ENCODE assay signal across 8 mouse cellular contexts in genomic region chr15:84891658-84892057, GRCm38 (mm10). TPM values are rescaled to one million over a fixed set of nuclear protein-coding genes. Genes with fewer than 3 reads are reported as not detected.
DNase-seq lines count a peak whose midpoint lies in the region; ATAC-seq and TF ChIP-seq lines count a peak whose summit lies in the region.

No protein-coding gene starts in this region.

- no peak overlapping the region for H3K9ac ChIP-seq in lung, postnatal 0 days (replicated peaks; ENCODE audit: low read depth)

- H3K4me3 ChIP-seq in lung, postnatal 0 days (ENCODE audit: low read depth, low read length): no peak overlapping the region

- H3K4me2 ChIP-seq in lung, postnatal 0 days (replicated peaks; ENCODE audit: low read depth, low read length): no peak overlapping the region

- intact Hi-C loops in gastrocnemius, postnatal 14 days (cut with DNase I; ENCODE audit: low total_unique reads): loop anchor here (5.0 kb wide), 1 partner anchor 89 kb away; no protein-coding TSS in a partner anchor

- no peaks in the 10 kb centered on the region for H3K4me1 ChIP-seq in lung, postnatal 0 days (ENCODE audit: insufficient read depth, low read depth, low read length)

- TF ChIP-seq CTCF in lung, postnatal 0 days (IDR thresholded peaks at IDR 0.05): peak; percentile 90

- TF ChIP-seq EP300 in lung, postnatal 0 days (IDR thresholded peaks at IDR 0.05): no peak

- H3K27me3 ChIP-seq in lung, postnatal 0 days (replicated peaks; ENCODE audit: insufficient read depth, low read length): no peaks in the 10 kb centered on the region

- H3K9me3 ChIP-seq in lung, postnatal 0 days (ENCODE audit: low read length): no peaks in the 10 kb centered on the region

- 1% methylated on average over 3 of the region's 3 CpGs for WGBS in lung, postnatal 0 days

- DNase-seq in CD8-positive naive resting alpha-beta T cell, adult 2 months (ENCODE audit: low read depth in 2 of 2, low spot score in 2 of 2): peak; percentile 5 to 37
- DNase-seq in T-cell, adult 2 months (ENCODE audit: low spot score): peak; percentile 19
- DNase-seq in cerebellum, postnatal 25 days: peak; percentile 75 to 84
- peak; percentile 40 for DNase-seq in gastrocnemius, postnatal 14 days
- DNase-seq in layer of hippocampus, adult 11-12 months (ENCODE audit: low spot score): peak; percentile 72
- DNase-seq in lung, postnatal 0 days (ENCODE audit: low spot score): peak; percentile 84
- DNase-seq in retina, embryonic 14.5 days (ENCODE audit: low spot score): peak; percentile 92
- peak; percentile 22 to 72 for DNase-seq in urinary bladder, postnatal 4 days (ENCODE audit: low spot score in 2 of 2)

- no peak overlapping the region for H3K27ac ChIP-seq in lung, postnatal 0 days (ENCODE audit: low read length)

- H3K36me3 ChIP-seq in lung, postnatal 0 days (ENCODE audit: insufficient read depth, low read length): no peaks in the 10 kb centered on the region

- peak; percentile 21; the same call in 1 of the 2 replicates for ATAC-seq in lung, postnatal 0 days

RNA-seq across cellular contexts. Expression of gene Gm29666, which starts 28.2 kb away (rescaled TPM):
- total RNA-seq in gastrocnemius, postnatal 14 days (2021): under 1 TPM; 0.09 to 0.14 TPM
- 0.10 and 0.12 TPM in 2 replicates for polyA plus RNA-seq in lung, postnatal 0 days (2015; fragmentation: Nextera tagmentation; extraction: Ambion mirVana)

RNA-seq across cellular contexts. Expression of gene Nup50, which starts 31.6 kb away (rescaled TPM):
- 10 to 100 TPM; 14.3 to 14.4 TPM for total RNA-seq in gastrocnemius, postnatal 14 days (2021)
- polyA plus RNA-seq in lung, postnatal 0 days (2015; fragmentation: Nextera tagmentation; extraction: Ambion mirVana): 12.1 and 13.9 TPM in 2 replicates

RNA-seq across cellular contexts. Expression of gene Phf21b, which starts 35.8 kb away (rescaled TPM):
- total RNA-seq in gastrocnemius, postnatal 14 days (2021): under 1 TPM; 0.59 to 0.69 TPM
- polyA plus RNA-seq in lung, postnatal 0 days (2015; fragmentation: Nextera tagmentation; extraction: Ambion mirVana): 0.08 and 0.12 TPM in 2 replicates

Comparison
In these comparisons a context has a peak if more than half of its experiments do, and no peak if none do; other contexts are left out.
1. DNase-seq: peak in every context shown above with its lines; median percentile 92 in retina, embryonic 14.5 days; 84 in lung, postnatal 0 days; 80 in cerebellum, postnatal 25 days; 72 in layer of hippocampus, adult 11-12 months; 47 in urinary bladder, postnatal 4 days; 40 in gastrocnemius, postnatal 14 days; 21 in CD8-positive naive resting alpha-beta T cell, adult 2 months; 19 in T-cell, adult 2 months.